Mouse (Mus musculus) adrenal gland (tissue): ENCODE measurements around the gene Rbms1.

Experiments
- intact Hi-C: fragments of 180-260 bp; cut with DNase I; formaldehyde crosslinking; loops from one replicate; pipeline ENCODE4 v1.15.1; 2025

Rbms1 gene

DNA sequence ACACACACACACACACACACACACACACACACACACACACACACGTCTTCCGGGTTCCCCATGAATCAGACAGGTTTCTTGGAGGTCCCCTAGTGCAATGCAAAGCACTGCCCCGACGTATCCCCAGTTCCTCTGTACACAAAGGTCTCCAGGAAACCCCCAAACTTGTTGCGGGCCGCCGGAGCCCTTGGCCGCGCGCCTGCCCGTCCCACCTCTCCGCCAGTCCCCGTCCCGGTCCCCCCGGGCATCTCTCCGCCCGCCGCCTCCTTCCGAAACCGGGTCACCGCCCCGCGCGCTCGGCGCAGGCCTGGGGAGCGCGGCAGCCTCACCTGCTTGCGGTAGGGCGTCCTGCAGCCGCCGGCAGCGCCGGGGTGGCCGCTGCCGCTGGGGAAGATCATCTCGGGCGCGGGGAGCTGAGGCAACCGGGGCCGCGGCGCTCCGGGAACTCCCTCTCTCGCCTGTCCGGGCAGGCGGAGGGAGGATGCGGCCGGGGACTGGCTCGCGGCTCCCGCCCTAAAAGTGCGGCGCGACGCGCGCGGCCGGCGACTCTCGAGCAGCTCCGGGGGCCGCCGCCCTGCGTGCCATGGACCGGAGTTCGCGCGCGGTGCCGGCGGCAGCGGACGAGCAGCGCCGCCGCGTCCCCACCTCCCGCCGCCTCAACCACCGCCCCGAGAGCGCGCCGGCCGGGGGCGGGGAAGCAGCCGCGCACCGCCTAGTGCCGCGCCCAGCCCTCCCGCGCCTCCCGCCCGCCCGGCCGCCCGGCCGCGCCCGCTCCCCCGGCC, 82.0 kb downstream of the Rbms1 start:
- intact Hi-C loops, result no loop called here

DNA sequence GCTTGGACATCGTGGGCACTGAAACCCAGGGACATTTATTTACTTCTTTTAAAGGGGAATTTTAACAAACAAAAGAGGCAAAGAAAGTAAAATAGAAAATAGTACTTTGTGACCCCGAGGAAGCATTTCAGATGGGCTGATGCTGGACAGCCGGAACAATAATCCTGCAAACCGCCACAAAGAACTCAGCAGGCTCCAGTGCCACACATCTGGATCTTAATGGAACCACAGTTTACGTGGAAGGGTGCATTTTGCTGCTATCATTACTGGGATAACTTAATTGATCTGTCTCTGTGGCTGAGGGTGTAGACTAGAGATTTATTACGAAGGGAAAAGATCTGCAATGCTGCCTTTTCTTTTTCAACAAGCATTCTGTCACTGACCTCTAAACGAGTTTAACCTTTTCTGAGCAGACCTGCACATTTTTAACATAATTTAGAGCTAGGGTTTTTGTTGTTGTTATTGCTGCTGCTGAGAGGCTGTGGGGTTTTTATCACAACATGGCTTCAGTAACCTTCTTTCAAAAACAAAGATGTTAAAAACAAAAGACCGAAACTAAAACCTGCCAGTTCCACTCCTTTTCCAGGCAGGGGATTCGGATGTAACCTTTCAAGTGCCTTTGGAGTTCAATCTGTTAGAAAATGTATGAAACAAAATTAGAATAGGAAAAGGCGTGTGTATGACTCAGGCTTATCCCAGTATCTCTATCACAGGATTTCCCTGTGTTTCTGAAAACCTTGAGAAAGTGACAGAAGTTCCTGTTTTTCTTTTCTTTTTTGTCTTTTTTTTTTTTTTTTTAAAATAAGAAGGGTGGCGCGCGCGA, 82.8 kb downstream of the Rbms1 start:
- intact Hi-C loops, result loop anchor here (5.0 kb wide), 1 partner anchor 78 kb away; no protein-coding TSS in a partner anchor

GRCm38 (mm10) chr2:60879141-60879818, 83.7 kb downstream of the Rbms1 start:
- intact Hi-C loops, result loop anchor here (5.0 kb wide), 1 partner anchor 77 kb away; no protein-coding TSS in a partner anchor

- intact Hi-C loops, result loop anchor here (5.0 kb wide), 1 partner anchor 75 kb away; no protein-coding TSS in a partner anchor
These were observed 85.2 kb downstream of the Rbms1 start for GRCm38 (mm10) chr2:60877543-60878386.

DNA sequence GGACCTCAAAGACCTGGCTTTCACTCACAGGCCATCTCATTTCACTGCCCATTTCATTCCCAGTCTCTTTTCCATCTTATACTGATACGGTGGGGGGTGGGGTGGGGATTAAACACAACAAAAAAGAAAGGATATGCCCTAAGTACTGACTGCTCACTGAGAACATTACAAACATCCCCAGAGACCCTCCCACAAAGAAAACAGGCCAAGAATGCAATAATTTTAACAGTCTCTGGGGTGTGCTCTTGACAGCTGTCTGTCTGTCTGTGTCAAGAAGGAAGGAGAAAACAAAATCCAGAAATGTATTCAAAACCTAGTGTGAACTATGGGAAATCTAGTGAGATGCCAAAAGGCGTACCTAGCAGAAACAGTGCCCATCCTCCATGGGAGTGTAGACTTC, 86.1 kb downstream of the Rbms1 start:
- intact Hi-C loops, result loop anchor here (5.0 kb wide), 1 partner anchor 75 kb away; no protein-coding TSS in a partner anchor

DNA sequence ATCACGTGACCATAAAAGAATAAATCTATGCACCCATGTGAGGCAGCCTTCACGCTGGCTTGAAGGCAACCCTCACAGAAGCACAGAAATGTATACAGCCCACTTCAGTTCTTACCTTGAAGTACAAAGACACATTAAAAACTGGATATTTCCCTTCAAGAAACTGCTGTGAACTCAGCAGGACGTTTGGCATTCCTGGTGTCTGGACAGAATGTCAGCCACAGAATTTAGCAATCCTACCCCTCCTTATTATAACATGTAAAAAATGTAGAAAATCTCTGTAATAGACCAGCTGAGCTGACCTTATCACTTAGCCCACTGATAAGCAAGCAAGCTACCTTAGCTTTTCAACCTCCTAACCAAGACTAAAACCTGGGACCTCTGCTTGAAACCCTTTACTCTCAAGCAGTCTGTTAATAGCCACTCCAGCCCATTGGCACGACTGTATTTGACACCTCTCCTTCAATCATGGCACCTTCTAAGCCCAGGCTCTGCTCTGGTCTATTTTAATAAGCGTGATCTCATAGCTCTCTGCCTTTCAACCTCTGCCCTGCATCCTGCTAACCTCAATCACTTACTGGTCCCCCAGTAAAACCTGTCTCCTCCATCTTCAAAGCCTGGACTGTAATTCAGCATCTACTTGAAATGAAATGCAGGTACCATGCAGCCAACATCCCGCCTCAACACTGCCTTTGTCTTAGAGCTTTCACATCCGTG, 90.7 kb downstream of the Rbms1 start:
- intact Hi-C loops, result no loop called here

GRCm38 (mm10) chr2:60871001-60871400, 92.0 kb downstream of the Rbms1 start:
- intact Hi-C loops, result no loop called here

GRCm38 (mm10) chr2:60870450-60870849, 92.5 kb downstream of the Rbms1 start:
- intact Hi-C loops, result no loop called here

GRCm38 (mm10) chr2:60869001-60869743, 93.8 kb downstream of the Rbms1 start:
- intact Hi-C loops, result no loop called here

- intact Hi-C loops, result no loop called here
These were observed 94.8 kb downstream of the Rbms1 start for GRCm38 (mm10) chr2:60868060-60868662.

GRCm38 (mm10) chr2:60867304-60867703, 95.7 kb downstream of the Rbms1 start:
- intact Hi-C loops, result no loop called here

GRCm38 (mm10) chr2:60865869-60866268, 97.1 kb downstream of the Rbms1 start:
- intact Hi-C loops, result no loop called here

GRCm38 (mm10) chr2:60864977-60865376, 98.0 kb downstream of the Rbms1 start:
- intact Hi-C loops, result no loop called here

DNA sequence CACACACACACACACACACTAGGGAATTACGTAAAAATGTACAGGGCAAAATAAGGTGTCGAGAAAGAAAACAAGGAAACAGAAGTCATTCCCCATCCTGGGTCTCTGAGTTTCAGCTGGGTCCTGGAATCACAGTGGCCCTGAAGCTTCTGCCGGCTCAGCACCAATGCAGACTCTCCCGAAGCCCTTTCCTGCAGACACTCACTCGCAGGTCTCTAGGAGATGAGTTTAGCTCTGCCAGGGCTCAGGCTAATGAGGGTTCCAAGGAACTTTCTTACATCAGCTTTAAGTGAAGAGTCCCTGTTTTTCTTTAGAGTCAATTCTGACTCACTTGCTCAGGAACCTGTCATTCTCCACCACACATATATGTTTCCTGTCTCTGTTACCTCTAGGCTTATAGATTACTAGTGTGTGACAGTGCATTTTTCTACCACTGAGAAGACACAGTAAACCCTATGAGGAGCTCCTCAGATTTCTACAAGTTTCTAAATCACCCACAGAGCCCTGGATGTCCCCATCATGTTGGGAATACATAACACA, 98.7 kb downstream of the Rbms1 start:
- intact Hi-C loops, result no loop called here

- intact Hi-C loops, result no loop called here
These were observed 99.2 kb downstream of the Rbms1 start for GRCm38 (mm10) chr2:60863827-60864226.

GRCm38 (mm10) chr2:60862913-60863711, 99.9 kb downstream of the Rbms1 start:
- intact Hi-C loops, result no loop called here

GRCm38 (mm10) chr2:60858116-60858515, 104.9 kb downstream of the Rbms1 start:
- intact Hi-C loops, result no loop called here

DNA sequence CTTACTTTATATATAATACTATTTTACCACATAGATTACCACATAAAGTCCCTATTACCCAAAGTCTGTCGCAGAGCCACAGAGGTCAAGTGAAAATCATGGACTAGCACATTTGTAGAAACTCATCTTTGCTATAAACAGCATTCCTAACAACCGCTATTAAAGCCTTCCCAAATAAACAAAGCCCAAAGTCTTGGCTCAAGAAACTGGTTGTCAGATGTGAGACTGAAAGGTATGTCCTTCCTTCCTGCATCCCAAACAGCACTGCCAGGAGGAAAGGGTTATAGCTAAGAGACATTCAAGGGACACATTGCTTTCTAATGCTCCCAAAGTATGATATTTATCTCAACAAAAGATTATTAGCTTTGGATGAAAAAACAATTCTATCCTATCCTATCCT, 106.9 kb downstream of the Rbms1 start:
- intact Hi-C loops, result no loop called here
